Mouse (Mus musculus): ENCODE results near the gene Jph2. TPM values are rescaled to one million over a fixed set of nuclear protein-coding genes. Genes with fewer than 3 reads are reported as not detected.
A peak's percentile ranks its signal among the peaks of the same experiment; 100 is the strongest.

Gene Jph2
- polyA plus RNA-seq, 1 experiment from 2014 or later, result 0.43 TPM

DNA sequence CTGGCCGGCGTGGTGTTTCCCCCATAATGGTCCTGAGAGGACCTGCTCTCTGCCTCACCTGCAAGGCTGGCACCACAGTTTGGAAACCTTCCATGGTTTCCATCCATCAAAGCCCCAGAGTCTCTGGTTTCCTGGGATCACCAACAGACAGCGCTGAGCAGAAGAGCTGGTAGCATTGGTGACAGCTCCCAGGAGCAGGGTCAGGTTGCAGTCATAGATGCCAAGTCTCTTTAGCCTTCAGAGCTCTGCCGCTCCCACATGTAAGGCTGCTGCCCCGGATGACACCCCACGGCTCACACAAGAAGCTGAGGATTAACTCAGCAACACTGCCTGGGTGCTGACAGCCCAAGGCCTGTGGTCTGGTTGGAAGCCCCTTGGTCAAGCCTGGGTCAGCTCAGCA lies 12.7 kb downstream of the Jph2 start:
- 81% methylated on average over 6 of the region's 6 CpGs for WGBS
- no peaks in the 10 kb centered on the region for H3K9me3 ChIP-seq (ENCODE audit: control insufficient read depth, low read length)
- no peak overlapping the region for H3K27ac ChIP-seq (ENCODE audit: low read depth, low read length)
- ATAC-seq (ENCODE audit: low FRiP score) (no peak), DNase-seq (ENCODE audit: low spot score) (no peak)
- H3K36me3 ChIP-seq (ENCODE audit: control insufficient read depth, insufficient read depth, low read length), result no peaks in the 10 kb centered on the region
- H3K4me3 ChIP-seq (ENCODE audit: low read depth, low read length), result no peak overlapping the region
- no peak overlapping the region for H3K4me2 ChIP-seq (replicated peaks; ENCODE audit: low read depth, low read length)
- H3K4me1 ChIP-seq (replicated peaks; ENCODE audit: control insufficient read depth, insufficient read depth, low read length), result no peaks in the 10 kb centered on the region
- no peaks in the 10 kb centered on the region for H3K27me3 ChIP-seq (ENCODE audit: control insufficient read depth, insufficient read depth, low read length)
- H3K9ac ChIP-seq (ENCODE audit: low read depth, low read length), result no peak overlapping the region

DNA sequence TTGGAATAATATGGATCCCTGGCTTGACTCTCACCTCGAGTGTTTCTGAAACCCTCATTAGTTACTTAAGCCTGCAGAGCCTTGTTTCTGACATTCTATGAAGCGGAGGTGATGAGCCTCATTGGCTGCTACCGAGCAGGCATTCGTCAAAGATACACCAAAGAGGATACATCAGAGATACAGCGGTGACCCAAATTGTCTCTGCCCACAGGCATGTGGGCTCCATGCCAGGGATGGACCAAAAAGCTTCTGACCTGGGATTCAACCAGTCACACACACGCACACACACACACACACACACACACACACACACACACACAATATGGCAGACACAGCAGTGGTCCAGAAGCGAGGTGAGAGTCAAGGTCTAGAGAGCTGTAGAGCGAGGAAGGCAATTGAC lies 16.5 kb downstream of the Jph2 start:
- H3K4me1 ChIP-seq (replicated peaks; ENCODE audit: control insufficient read depth, insufficient read depth, low read length), result no peaks in the 10 kb centered on the region
- 91% methylated on average over 8 of the region's 8 CpGs for WGBS
- H3K27me3 ChIP-seq (ENCODE audit: control insufficient read depth, insufficient read depth, low read length), result peaks cover 6% of the 10 kb centered on the region
- no peak overlapping the region for H3K27ac ChIP-seq (ENCODE audit: low read depth, low read length)
- DNase-seq (ENCODE audit: low spot score) (no peak), ATAC-seq (ENCODE audit: low FRiP score) (no peak)
- H3K9me3 ChIP-seq (ENCODE audit: control insufficient read depth, low read length), result no peaks in the 10 kb centered on the region
- H3K9ac ChIP-seq (ENCODE audit: low read depth, low read length), result no peak overlapping the region
- H3K36me3 ChIP-seq (ENCODE audit: control insufficient read depth, insufficient read depth, low read length), result no peaks in the 10 kb centered on the region
- H3K4me2 ChIP-seq (replicated peaks; ENCODE audit: low read depth, low read length), result no peak overlapping the region
- H3K4me3 ChIP-seq (ENCODE audit: low read depth, low read length), result no peak overlapping the region

- WGBS, result 81% methylated on average over 5 of the region's 5 CpGs
- Histone ChIP-seq H3K4me2 (replicated peaks; ENCODE audit: low read depth, low read length) (no peak overlapping the region), H3K27me3 (ENCODE audit: control insufficient read depth, insufficient read depth, low read length) (peaks cover 23% of the 10 kb centered on the region), H3K4me1 (replicated peaks; ENCODE audit: control insufficient read depth, insufficient read depth, low read length) (no peaks in the 10 kb centered on the region; the same call in 1 of the 2 replicates), H3K4me3 (ENCODE audit: low read depth, low read length) (no peak overlapping the region), H3K27ac (ENCODE audit: low read depth, low read length) (no peak overlapping the region), H3K9ac (ENCODE audit: low read depth, low read length) (no peak overlapping the region), H3K9me3 (ENCODE audit: control insufficient read depth, low read length) (no peaks in the 10 kb centered on the region), H3K36me3 (ENCODE audit: control insufficient read depth, insufficient read depth, low read length) (no peaks in the 10 kb centered on the region)
- no peak for ATAC-seq (ENCODE audit: low FRiP score)
- no peak for DNase-seq (ENCODE audit: low spot score)
These were observed 18.4 kb downstream of the Jph2 start for GRCm38 (mm10) chr2:163379366-163379765.

GRCm38 (mm10) chr2:163376082-163376481 lies 21.7 kb downstream of the Jph2 start:
- 41% methylated on average over 33 of the region's 33 CpGs for WGBS
- no peaks in the 10 kb centered on the region; the same call in 1 of the 2 replicates for H3K4me1 ChIP-seq (replicated peaks; ENCODE audit: control insufficient read depth, insufficient read depth, low read length)
- H3K9ac ChIP-seq (ENCODE audit: low read depth, low read length), result no peak overlapping the region
- no peak overlapping the region for H3K27ac ChIP-seq (ENCODE audit: low read depth, low read length)
- 0 out of 2 replicates have a peak overlapping the region, but pooled peaks have one; percentile 1 for H3K4me2 ChIP-seq (replicated peaks; ENCODE audit: low read depth, low read length)
- ATAC-seq (ENCODE audit: low FRiP score), result no peak
- no peaks in the 10 kb centered on the region for H3K36me3 ChIP-seq (ENCODE audit: control insufficient read depth, insufficient read depth, low read length)
- no peak overlapping the region for H3K4me3 ChIP-seq (ENCODE audit: low read depth, low read length)
- peaks cover 23% of the 10 kb centered on the region for H3K27me3 ChIP-seq (ENCODE audit: control insufficient read depth, insufficient read depth, low read length)
- DNase-seq (ENCODE audit: low spot score), result no peak
- no peaks in the 10 kb centered on the region for H3K9me3 ChIP-seq (ENCODE audit: control insufficient read depth, low read length)

- Histone ChIP-seq H3K9ac (ENCODE audit: low read depth, low read length) (no peak overlapping the region), H3K4me1 (replicated peaks; ENCODE audit: control insufficient read depth, insufficient read depth, low read length) (no peaks in the 10 kb centered on the region; the same call in 1 of the 2 replicates), H3K4me2 (replicated peaks; ENCODE audit: low read depth, low read length) (0 out of 2 replicates have a peak overlapping the region, but pooled peaks have one; percentile 1), H3K27me3 (ENCODE audit: control insufficient read depth, insufficient read depth, low read length) (peaks cover 23% of the 10 kb centered on the region), H3K9me3 (ENCODE audit: control insufficient read depth, low read length) (no peaks in the 10 kb centered on the region), H3K27ac (ENCODE audit: low read depth, low read length) (no peak overlapping the region), H3K36me3 (ENCODE audit: control insufficient read depth, insufficient read depth, low read length) (no peaks in the 10 kb centered on the region), H3K4me3 (ENCODE audit: low read depth, low read length) (no peak overlapping the region)
- 44% methylated on average over 35 of the region's 35 CpGs for WGBS
- no peak for DNase-seq (ENCODE audit: low spot score)
- no peak for ATAC-seq (ENCODE audit: low FRiP score)
These were observed 22.3 kb downstream of the Jph2 start for GRCm38 (mm10) chr2:163375468-163375867.

DNA sequence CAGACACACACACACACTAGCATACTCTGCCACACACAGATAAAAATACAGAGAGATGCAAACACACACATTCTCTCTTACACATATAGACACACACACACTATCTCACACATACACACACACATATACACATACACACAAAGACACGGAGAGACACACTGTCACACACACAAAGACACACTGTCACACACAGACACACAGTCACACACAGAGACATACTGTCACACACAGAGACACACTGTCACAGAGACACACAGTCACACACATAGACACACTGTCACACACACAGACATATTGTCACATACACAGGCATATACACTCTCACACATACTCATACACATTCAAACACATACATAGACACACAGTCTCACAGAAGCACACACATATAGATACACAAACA lies 25.2 kb downstream of the Jph2 start:
- ATAC-seq (ENCODE audit: low FRiP score) (no peak), DNase-seq (ENCODE audit: low spot score) (no peak)
- Histone ChIP-seq H3K4me3 (ENCODE audit: low read depth, low read length) (no peak overlapping the region), H3K4me1 (replicated peaks; ENCODE audit: control insufficient read depth, insufficient read depth, low read length) (no peaks in the 10 kb centered on the region; the same call in 1 of the 2 replicates), H3K4me2 (replicated peaks; ENCODE audit: low read depth, low read length) (no peak overlapping the region), H3K9me3 (ENCODE audit: control insufficient read depth, low read length) (no peaks in the 10 kb centered on the region), H3K36me3 (ENCODE audit: control insufficient read depth, insufficient read depth, low read length) (no peaks in the 10 kb centered on the region), H3K9ac (ENCODE audit: low read depth, low read length) (no peak overlapping the region), H3K27ac (ENCODE audit: low read depth, low read length) (no peak overlapping the region), H3K27me3 (ENCODE audit: control insufficient read depth, insufficient read depth, low read length) (peaks cover 23% of the 10 kb centered on the region)
- 83% methylated on average over 1 of the region's 1 CpGs for WGBS

DNA sequence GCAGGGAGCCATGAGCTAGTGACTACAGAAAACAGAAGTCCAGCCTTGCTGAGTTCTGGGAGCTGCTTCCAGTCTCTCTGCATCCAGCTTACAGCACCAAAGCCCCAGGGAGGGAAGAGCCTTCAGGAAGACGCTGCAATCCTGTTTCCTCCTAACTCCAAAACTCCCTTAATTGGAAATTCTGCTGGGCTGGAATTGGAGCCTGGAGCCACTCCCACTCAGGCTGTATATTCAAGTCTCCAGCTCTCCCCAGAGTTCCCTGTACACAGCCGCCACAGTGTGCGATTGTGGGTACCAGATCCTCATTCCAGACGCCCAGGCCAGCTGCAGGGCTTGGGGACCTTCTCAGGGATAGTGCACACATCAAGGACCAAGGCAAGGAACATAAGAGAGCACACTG lies 27.6 kb downstream of the Jph2 start:
- H3K4me1 ChIP-seq (replicated peaks; ENCODE audit: control insufficient read depth, insufficient read depth, low read length), result no peaks in the 10 kb centered on the region
- H3K27me3 ChIP-seq (ENCODE audit: control insufficient read depth, insufficient read depth, low read length), result peaks cover 7% of the 10 kb centered on the region
- WGBS, result 57% methylated on average over 4 of the region's 4 CpGs
- DNase-seq (ENCODE audit: low spot score) (no peak), ATAC-seq (ENCODE audit: low FRiP score) (no peak)
- no peak overlapping the region for H3K27ac ChIP-seq (ENCODE audit: low read depth, low read length)
- H3K4me2 ChIP-seq (replicated peaks; ENCODE audit: low read depth, low read length), result no peak overlapping the region
- no peak overlapping the region for H3K9ac ChIP-seq (ENCODE audit: low read depth, low read length)
- H3K9me3 ChIP-seq (ENCODE audit: control insufficient read depth, low read length), result no peaks in the 10 kb centered on the region
- H3K4me3 ChIP-seq (ENCODE audit: low read depth, low read length), result no peak overlapping the region
- H3K36me3 ChIP-seq (ENCODE audit: control insufficient read depth, insufficient read depth, low read length), result no peaks in the 10 kb centered on the region

DNA sequence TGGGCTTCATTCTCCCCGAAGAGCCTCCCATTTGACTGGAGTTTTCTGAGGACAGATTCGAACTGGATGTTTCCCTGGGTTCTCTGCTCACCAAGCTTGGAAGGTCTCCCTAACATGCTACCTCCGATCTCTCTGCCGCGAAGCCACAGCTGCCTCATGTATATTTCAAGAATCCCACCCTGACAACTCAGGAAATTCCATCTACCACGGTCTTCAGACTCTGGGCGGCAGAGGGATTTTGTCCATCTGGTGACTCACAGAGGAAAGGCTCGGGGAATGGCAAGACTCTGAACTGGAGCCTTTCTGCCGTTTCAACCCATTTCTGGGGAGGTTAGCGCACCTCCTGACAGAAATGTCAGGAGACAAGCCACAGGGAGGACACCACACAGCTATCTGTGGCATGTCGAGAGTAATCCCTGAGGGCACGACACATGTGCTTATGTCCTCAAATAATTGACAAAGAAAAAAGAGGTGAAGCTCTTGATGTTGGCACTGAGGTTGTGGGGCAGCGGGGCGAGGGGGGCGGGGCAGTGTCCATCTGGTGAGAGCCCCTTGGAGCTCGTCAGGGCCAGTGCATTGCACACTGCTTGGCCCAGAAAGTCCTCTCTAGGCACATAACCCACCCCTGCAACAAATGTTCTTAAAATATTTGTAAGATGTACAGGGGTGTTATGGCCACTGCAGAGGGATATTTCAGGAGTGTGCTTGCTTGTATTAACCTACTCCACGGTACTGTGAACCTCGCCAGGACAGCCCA lies 32.8 kb downstream of the Jph2 start:
- H3K27ac ChIP-seq (ENCODE audit: low read depth, low read length), result no peak overlapping the region
- no peak for DNase-seq (ENCODE audit: low spot score)
- ATAC-seq (ENCODE audit: low FRiP score), result no peak
- no peak overlapping the region for H3K4me2 ChIP-seq (replicated peaks; ENCODE audit: low read depth, low read length)
- no peaks in the 10 kb centered on the region for H3K36me3 ChIP-seq (ENCODE audit: control insufficient read depth, insufficient read depth, low read length)
- no peak overlapping the region for H3K9ac ChIP-seq (ENCODE audit: low read depth, low read length)
- H3K9me3 ChIP-seq (ENCODE audit: control insufficient read depth, low read length), result no peaks in the 10 kb centered on the region
- H3K4me3 ChIP-seq (ENCODE audit: low read depth, low read length), result no peak overlapping the region
- no peaks in the 10 kb centered on the region for H3K27me3 ChIP-seq (ENCODE audit: control insufficient read depth, insufficient read depth, low read length)
- 81% methylated on average over 18 of the region's 18 CpGs for WGBS
- no peaks in the 10 kb centered on the region for H3K4me1 ChIP-seq (replicated peaks; ENCODE audit: control insufficient read depth, insufficient read depth, low read length)

All from hindbrain, embryonic 11.5 days (tissue).